Mouse (Mus musculus) hindbrain, embryonic 14.5 days (tissue): ENCODE data around the gene E2f7. TPM values are rescaled to one million over a fixed set of nuclear protein-coding genes. Genes with fewer than 3 reads are reported as not detected.
A peak's percentile ranks its signal among the peaks of the same experiment; 100 is the strongest.

Source experiments
- ATAC-seq: fragments of 200-750 bp; cut with Nextera tagmentation; 2 replicates; pipeline ENCODE4 v1.8.0; 2017; ENCODE audit warnings: moderate number of reproducible peaks, mild to moderate bottlenecking, moderate TSS enrichment, moderate library complexity; ENCODE audit not compliant: low FRiP score
- DNase-seq: peaks from one replicate; pipeline ENCODE4 v3.0.0-alpha.2; 2015; ENCODE audit warnings: low spot score
- H3K27ac ChIP-seq: fragments of 300-500 bp; sonication (generic); 2 replicates; pipeline ENCODE4 v1.5.1; 2014; ENCODE audit warnings: mild to moderate bottlenecking, moderate library complexity
- H3K27me3 ChIP-seq: fragments of 300-500 bp; sonication (generic); 2 replicates; pipeline ENCODE4 v1.6.1; 2014; ENCODE audit warnings: mild to moderate bottlenecking, low read length, mixed read lengths; ENCODE audit not compliant: control insufficient read depth, insufficient read depth
- H3K36me3 ChIP-seq: fragments of 300-500 bp; sonication (generic); replicated peaks from 2 replicates; pipeline ENCODE4 v1.6.1; 2014; ENCODE audit not compliant: control insufficient read depth, insufficient read depth
- H3K4me1 ChIP-seq: fragments of 300-500 bp; sonication (generic); replicated peaks from 2 replicates; pipeline ENCODE4 v1.6.1; 2014; ENCODE audit warnings: antibody characterized with exemption, low read length, mixed read lengths; ENCODE audit not compliant: control insufficient read depth, insufficient read depth
- H3K4me2 ChIP-seq: fragments of 300-500 bp; sonication (generic); replicated peaks from 2 replicates; pipeline ENCODE4 v1.6.1; 2014; ENCODE audit warnings: mild to moderate bottlenecking, moderate library complexity
- H3K4me3 ChIP-seq: fragments of 300-500 bp; sonication (generic); replicated peaks from 2 replicates; pipeline ENCODE4 v1.5.1; 2014; ENCODE audit warnings: mild to moderate bottlenecking, low read length
- H3K9ac ChIP-seq: fragments of 300-500 bp; sonication (generic); 2 replicates; pipeline ENCODE4 v1.6.1; 2014
- H3K9me3 ChIP-seq: fragments of 300-500 bp; sonication (generic); 2 replicates; pipeline ENCODE4 v1.6.1; 2016; ENCODE audit warnings: low read length; ENCODE audit not compliant: control insufficient read depth
- WGBS: fragments of 180-500 bp; shearing (Covaris S2); extraction: QIAGEN DNeasy Blood & Tissue Kit; methylation state at CpG from one replicate; pipeline ENCODE4 v1.1.7; 2014; 5-methylcytosine and 5-hydroxymethylcytosine counted together
- polyA plus RNA-seq: library from polyadenylated mRNA; unstranded; fragments of >200 nt; fragmentation: Nextera tagmentation; extraction: Ambion mirVana; gene quantifications from 2 replicates; pipeline ENCODE4 v1.2.1, GENCODE M21; 2014

Gene E2f7
- 7.3 and 9.0 TPM in 2 replicates for polyA plus RNA-seq

DNA sequence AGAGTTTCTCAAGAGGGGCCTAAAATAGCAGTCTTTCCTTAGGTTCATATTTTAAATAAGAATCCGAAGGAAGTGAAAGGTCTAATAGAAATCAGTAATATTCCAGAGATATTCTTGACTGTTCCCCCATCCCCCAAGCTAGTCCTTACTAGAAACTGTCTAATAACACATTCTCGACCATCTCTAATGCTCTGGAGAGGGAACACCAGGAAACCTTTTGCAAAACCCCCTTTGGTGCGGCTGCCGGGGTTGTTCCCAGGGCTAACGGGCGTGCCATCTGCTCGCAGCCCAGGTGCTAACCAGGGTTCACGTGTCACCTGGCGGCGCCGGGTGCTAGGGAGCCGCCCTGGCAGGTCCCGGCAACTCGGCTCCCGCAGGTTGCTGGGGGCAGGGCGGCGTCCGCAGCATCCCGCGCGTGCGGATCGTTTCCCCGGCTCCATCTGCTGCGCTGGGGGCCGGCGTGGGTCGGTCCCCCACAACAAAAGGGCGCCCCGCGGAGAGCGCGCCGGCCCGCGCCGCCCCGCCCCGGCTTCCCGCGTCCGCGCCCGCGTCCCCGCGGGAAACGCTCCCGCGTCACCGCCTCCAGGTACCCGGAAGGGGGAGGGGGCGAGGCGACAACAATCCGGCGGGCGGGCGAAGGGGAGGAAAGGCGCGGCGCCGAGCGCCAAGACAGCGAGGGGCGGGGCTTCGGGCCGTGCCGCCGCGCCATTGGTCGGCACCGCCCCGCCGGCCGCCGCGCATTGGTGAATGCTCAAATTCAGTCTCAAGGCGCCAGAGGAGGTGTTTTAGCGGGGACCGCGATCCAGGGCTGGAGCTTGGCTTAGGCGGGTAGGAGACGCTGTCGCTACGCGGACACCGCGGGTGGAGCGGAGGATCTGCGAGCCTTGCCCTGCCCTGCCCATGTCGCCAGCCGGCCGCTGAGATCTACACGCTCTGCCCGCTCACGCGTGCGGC, at the start of gene E2f7:
Gene E2f7, plus strand, starts transcription at position 754 of the 954 bp plus-strand sequence.
- under 1% methylated on average over 63 of the region's 98 CpGs for WGBS

GRCm38 (mm10) chr10:110701276-110701675, 44.0 kb upstream of the E2f7 start:
- Histone ChIP-seq H3K9ac (no peak overlapping the region), H3K9me3 (no peaks in the 10 kb centered on the region), H3K27ac (no peak overlapping the region), H3K4me3 (no peak overlapping the region), H3K4me1 (no peaks in the 10 kb centered on the region), H3K27me3 (no peaks in the 10 kb centered on the region), H3K36me3 (no peaks in the 10 kb centered on the region), H3K4me2 (no peak overlapping the region)
- ATAC-seq = no peak
- 70% methylated on average over 1 of the region's 1 CpGs for WGBS
- no peak for DNase-seq

More for the DNA sequence above, at the start of gene E2f7:
- H3K9ac ChIP-seq = peak within 1 kb of the TSS; percentile 86
- no peaks in the 10 kb centered on the region for H3K27me3 ChIP-seq
- 0 out of 2 replicates have a peak, but pooled peaks cover 10% of the 10 kb centered on the region for H3K4me1 ChIP-seq
- peak within 1 kb of the TSS; percentile 91 for H3K4me2 ChIP-seq
- H3K4me3 ChIP-seq = peak within 1 kb of the TSS; percentile 70
- H3K9me3 ChIP-seq = no peaks in the 10 kb centered on the region
- DNase-seq (peak; percentile 94), ATAC-seq (peak; percentile 99)
- 0 out of 2 replicates have a peak, but pooled peaks cover 4% of the 10 kb centered on the region for H3K36me3 ChIP-seq
- H3K27ac ChIP-seq = peak within 1 kb of the TSS; percentile 81

DNA sequence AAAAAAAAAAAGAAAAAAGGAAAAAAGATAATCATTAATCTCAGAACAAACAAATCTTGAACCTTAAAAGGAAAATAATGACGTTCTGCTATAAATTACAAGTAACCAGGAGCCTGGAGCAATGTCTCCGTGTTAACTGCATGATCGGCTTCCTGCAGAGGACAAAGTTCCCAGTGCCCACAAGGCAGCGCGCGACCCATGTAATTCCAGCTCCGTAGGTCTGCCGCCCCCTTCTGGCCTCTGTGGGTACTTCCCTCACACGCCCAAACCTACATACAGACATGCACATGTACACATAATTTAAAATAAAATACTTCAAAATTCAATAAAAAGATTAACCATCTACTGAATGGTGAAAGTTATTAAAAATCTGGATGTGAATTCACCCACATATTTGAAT, 39.6 kb upstream of the E2f7 start:
- Histone ChIP-seq H3K36me3 (no peaks in the 10 kb centered on the region), H3K4me3 (no peak overlapping the region), H3K9me3 (no peaks in the 10 kb centered on the region), H3K27me3 (no peaks in the 10 kb centered on the region), H3K4me2 (no peak overlapping the region), H3K9ac (no peak overlapping the region), H3K27ac (no peak overlapping the region), H3K4me1 (no peaks in the 10 kb centered on the region)
- DNase-seq = no peak
- WGBS = 57% methylated on average over 9 of the region's 9 CpGs
- no peak for ATAC-seq

- H3K27me3 ChIP-seq = no peaks in the 10 kb centered on the region
- no peak overlapping the region for H3K9ac ChIP-seq
- H3K4me1 ChIP-seq = no peaks in the 10 kb centered on the region
- no peak; the same call in 1 of the 2 replicates for ATAC-seq
- H3K27ac ChIP-seq = peak overlapping the region; percentile 55; the same call in 1 of the 2 replicates
- peak; percentile 77 for DNase-seq
- no peaks in the 10 kb centered on the region for H3K9me3 ChIP-seq
- peak overlapping the region; percentile 13; the same call in 1 of the 2 replicates for H3K4me2 ChIP-seq
- H3K4me3 ChIP-seq = no peak overlapping the region
- 40% methylated on average over 16 of the region's 16 CpGs for WGBS
- H3K36me3 ChIP-seq = no peaks in the 10 kb centered on the region
Measured at GRCm38 (mm10) chr10:110707390-110708113, 37.7 kb upstream of the E2f7 start.

GRCm38 (mm10) chr10:110716887-110717286, 28.4 kb upstream of the E2f7 start:
- no peak for DNase-seq

GRCm38 (mm10) chr10:110726431-110726830, 18.8 kb upstream of the E2f7 start:
- 87% methylated on average over 15 of the region's 15 CpGs for WGBS
- no peaks in the 10 kb centered on the region for H3K9me3 ChIP-seq
- H3K4me3 ChIP-seq = no peak overlapping the region
- no peaks in the 10 kb centered on the region for H3K36me3 ChIP-seq
- no peaks in the 10 kb centered on the region for H3K27me3 ChIP-seq
- H3K27ac ChIP-seq = no peak overlapping the region
- H3K4me1 ChIP-seq = no peaks in the 10 kb centered on the region
- no peak overlapping the region for H3K4me2 ChIP-seq
- DNase-seq (no peak), ATAC-seq (no peak)
- no peak overlapping the region for H3K9ac ChIP-seq

More at GRCm38 (mm10) chr10:110716887-110717286, 28.4 kb upstream of the E2f7 start:
- H3K4me3 ChIP-seq = no peak overlapping the region
- H3K27me3 ChIP-seq = no peaks in the 10 kb centered on the region
- no peaks in the 10 kb centered on the region for H3K9me3 ChIP-seq
- H3K36me3 ChIP-seq = no peaks in the 10 kb centered on the region
- no peak overlapping the region for H3K9ac ChIP-seq
- ATAC-seq = no peak
- no peak overlapping the region for H3K4me2 ChIP-seq
- WGBS = 68% methylated on average over 10 of the region's 10 CpGs
- H3K4me1 ChIP-seq = no peaks in the 10 kb centered on the region
- H3K27ac ChIP-seq = no peak overlapping the region

DNA sequence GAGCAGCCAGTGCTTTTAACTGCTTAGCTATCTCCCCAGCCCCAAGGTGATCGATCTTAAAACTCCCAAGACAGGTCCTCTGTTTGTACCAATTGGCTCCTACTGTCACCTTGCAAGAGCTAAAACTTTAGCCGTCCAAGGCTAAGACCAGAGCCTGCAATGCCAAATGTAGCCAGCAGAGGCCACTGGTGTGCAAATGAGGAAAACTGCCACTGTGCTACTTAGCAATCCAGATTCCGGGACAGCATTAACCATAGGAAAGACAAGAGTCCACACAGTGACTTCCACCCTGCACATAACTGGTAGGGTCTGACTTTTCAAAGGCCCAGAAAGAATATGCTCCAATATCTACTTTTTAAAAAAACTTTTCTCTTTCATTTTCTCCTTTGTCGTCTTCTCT, 17.4 kb upstream of the E2f7 start:
- H3K36me3 ChIP-seq = no peaks in the 10 kb centered on the region
- H3K9me3 ChIP-seq = no peaks in the 10 kb centered on the region
- no peaks in the 10 kb centered on the region for H3K27me3 ChIP-seq
- H3K4me3 ChIP-seq = no peak overlapping the region
- WGBS = 63% methylated on average over 4 of the region's 4 CpGs
- no peaks in the 10 kb centered on the region for H3K4me1 ChIP-seq
- no peak overlapping the region for H3K9ac ChIP-seq
- ATAC-seq (no peak), DNase-seq (peak; percentile 53)
- H3K27ac ChIP-seq = no peak overlapping the region
- no peak overlapping the region for H3K4me2 ChIP-seq

DNA sequence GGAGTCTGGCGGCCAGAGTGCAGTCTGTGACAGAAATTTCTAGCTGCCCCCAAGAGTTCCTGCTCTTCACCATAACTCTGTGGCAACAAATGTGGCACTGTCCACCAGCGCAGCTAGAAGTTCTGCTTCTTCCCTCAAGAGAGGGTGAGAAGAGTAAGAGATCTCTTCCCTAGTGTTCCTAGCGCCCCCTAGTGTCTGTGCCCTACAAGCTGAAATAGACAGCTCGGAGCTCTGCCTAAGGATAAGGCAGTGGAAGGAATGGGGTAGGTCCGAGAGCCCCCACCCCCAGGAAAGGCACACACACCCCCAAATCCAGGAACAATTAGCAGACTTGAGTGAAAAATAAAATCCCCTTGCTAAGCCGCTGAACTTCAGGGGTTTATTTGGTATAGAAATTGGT, 11.9 kb upstream of the E2f7 start:
- Histone ChIP-seq H3K9ac (no peak overlapping the region), H3K9me3 (no peaks in the 10 kb centered on the region), H3K27me3 (no peaks in the 10 kb centered on the region), H3K4me2 (no peak overlapping the region), H3K36me3 (no peaks in the 10 kb centered on the region), H3K27ac (no peak overlapping the region), H3K4me1 (no peaks in the 10 kb centered on the region), H3K4me3 (no peak overlapping the region)
- WGBS = 24% methylated on average over 6 of the region's 6 CpGs
- ATAC-seq (no peak), DNase-seq (peak; percentile 62)

- DNase-seq = no peak
- Histone ChIP-seq H3K9me3 (no peaks in the 10 kb centered on the region), H3K27ac (no peak overlapping the region), H3K4me2 (no peak overlapping the region), H3K36me3 (no peaks in the 10 kb centered on the region), H3K4me3 (no peak overlapping the region), H3K9ac (no peak overlapping the region), H3K4me1 (0 out of 2 replicates have a peak, but pooled peaks cover 10% of the 10 kb centered on the region), H3K27me3 (no peaks in the 10 kb centered on the region)
- WGBS = 85% methylated on average over 6 of the region's 6 CpGs
- no peak for ATAC-seq
Measured at GRCm38 (mm10) chr10:110743701-110744100, 1.5 kb upstream of the E2f7 start.
